Mouse (Mus musculus): ENCODE measurements around the gene Metap2.

The Metap2 gene

GRCm38 (mm10) chr10:93897043-93897646 is at the start of gene Metap2:
Gene Metap2, minus strand, starts transcription at chr10:93897093.
- in situ Hi-C loops (cut with MboI, MseI), result no loop called here

DNA sequence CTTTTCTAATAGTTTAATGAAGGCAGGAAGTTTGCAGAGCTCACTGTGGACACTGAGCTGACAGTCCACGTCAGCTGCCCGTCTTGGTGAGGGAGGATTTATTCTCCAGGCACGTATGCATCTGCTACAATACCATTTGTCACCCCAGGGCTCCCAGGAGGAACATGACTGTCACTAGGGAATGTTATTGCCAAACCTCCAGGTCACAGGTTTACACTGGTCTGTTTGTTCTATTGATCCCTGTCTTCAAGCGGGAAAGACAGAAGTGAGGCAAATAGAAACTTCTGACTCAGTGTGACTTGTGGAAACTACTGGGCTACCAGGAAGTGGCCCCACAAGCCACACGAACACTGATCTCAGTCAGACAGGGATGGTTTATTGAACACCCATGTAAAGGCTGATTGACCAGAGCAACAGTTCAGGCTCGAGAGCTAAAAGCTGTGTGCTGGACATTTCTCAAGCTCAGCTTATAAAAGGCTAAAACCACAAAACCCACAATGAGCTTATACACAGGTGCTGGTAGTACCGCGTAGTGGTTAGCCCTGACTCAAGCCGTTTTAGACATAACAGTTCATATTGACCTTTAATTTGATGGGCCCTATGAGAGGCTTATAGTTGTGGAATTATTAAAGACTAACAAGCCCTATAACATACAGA is 49.1 kb upstream of the Metap2 start:
- in situ Hi-C loops (cut with MboI, MseI), result no loop called here

DNA sequence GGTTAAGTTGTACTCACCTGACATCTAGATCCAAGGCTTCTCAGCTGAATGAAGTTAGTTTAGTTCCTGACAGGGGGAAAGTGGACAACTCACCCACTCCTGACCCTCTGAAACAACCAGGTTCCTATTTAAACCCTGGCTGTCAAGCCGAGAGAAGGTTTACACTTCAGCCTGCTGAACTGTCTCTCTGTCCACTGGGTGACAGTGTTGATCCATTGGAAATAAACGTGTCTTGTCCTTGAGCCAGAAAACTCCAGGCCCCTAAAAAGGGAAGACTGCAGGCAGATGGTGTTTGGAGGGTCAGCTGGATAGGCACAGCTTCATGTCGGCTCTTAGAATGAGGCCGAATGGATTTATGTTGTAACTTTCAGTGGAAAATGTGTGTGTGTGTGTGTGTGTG is 48.5 kb upstream of the Metap2 start:
- in situ Hi-C loops (cut with MboI, MseI), result no loop called here

- in situ Hi-C loops (cut with MboI, MseI), result no loop called here
Observed at GRCm38 (mm10) chr10:93944241-93944640, 47.3 kb upstream of the Metap2 start.

DNA sequence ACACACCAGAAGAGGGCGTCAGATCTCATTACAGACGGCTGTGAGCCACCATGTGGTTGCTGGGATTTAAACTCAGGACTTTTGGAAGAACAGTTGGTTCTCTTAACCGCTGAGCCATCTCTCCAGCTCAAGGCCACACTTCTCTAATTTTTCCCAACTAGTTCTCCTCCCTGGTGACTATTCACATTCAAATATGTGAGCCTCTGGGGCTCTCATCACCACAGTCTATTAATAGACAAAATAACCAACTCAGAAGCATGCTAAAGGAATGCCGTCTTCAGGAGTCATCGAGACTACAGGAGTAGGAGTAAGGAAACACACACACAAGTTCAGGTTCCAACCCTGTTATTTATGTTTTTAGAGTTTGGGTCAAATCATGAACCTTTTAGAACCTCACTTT is 43.4 kb upstream of the Metap2 start:
- in situ Hi-C loops (cut with MboI, MseI), result no loop called here

DNA sequence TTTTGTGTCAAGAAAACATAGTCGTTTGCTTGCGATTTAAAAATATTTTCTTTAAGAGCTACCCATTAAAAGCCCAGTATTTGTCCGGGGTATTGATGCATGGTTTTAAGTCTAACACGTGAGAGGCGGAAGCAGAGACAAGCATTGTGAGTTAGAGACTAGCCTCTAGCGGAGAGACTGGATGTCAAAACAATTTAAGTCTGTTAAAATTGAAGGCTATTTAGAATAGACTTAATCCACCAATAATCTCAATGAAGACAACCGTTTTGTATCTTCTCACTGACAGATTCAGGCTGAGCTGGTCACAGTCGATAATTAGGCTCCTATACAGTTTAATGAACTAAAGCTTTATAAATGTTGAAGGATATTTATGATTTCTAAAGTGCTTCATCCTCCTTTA is 42.8 kb upstream of the Metap2 start:
- in situ Hi-C loops (cut with MboI, MseI), result no loop called here

GRCm38 (mm10) chr10:93938844-93939271 is 42.0 kb upstream of the Metap2 start:
- in situ Hi-C loops (cut with MboI, MseI), result no loop called here

DNA sequence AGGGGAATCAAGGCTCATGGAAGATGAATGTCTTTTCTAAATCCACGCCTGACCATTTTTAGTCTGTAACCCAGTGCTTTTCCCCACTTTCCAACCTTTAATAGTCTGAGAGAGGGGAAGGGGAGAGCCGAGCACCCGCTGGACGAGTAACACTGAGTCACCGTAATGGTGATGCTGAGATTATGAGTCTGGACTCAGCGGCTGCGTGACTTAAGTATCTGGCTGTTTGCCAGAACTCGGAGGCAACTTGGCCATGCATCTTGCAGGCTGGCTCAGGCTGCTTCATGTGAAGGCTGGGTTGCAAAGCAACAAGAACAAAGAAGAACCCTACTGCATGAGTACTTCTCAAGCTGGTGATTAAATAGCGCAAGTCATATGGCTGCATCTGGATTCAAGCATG is 37.1 kb upstream of the Metap2 start:
- in situ Hi-C loops (cut with MboI, MseI), result no loop called here

GRCm38 (mm10) chr10:93932861-93933260 is 36.0 kb upstream of the Metap2 start:
- in situ Hi-C loops (cut with MboI, MseI), result no loop called here

DNA sequence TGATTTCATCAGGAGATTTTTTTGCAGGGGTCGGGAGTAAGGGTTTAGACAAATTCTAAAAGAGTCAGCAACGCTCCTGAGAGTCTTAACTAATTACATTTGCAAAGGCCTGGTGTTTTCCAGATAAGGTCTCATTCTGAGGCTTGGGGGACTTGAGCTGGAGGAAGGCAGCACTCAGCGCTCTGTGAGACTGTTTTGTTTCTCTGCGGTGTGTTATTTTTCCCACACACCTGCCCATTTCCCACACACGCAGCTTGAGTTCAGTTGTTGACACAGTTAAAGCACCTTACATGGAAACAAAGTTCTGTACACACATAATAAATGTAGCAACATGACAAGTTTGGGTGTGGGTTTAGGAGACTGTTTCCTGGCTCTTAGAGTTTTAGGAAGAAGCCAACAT is 35.1 kb upstream of the Metap2 start:
- in situ Hi-C loops (cut with MboI, MseI), result no loop called here

DNA sequence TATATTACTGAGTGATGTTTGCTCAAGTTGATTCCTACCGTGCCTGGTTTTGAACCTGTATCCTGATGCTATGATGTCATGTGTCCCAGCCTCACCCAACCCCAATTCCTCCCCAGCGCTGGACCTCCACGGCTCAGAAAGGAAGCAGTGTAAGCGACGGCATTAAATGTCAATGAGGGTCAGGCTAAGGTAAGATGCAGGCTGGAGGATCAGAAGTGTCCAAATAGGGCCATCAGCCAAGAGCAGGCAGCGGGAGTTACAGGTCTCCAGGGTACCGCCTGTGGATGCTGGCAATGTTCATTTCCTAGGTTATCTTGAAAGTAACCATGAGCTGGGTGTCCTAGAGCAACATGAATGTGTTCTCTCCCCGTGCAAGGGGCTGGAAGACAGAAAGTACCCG is 34.5 kb upstream of the Metap2 start:
- in situ Hi-C loops (cut with MboI, MseI), result no loop called here

GRCm38 (mm10) chr10:93930236-93930824 is 33.4 kb upstream of the Metap2 start:
- in situ Hi-C loops (cut with MboI, MseI), result no loop called here

- in situ Hi-C loops (cut with MboI, MseI), result no loop called here
Observed at GRCm38 (mm10) chr10:93924666-93925065, 27.8 kb upstream of the Metap2 start.

DNA sequence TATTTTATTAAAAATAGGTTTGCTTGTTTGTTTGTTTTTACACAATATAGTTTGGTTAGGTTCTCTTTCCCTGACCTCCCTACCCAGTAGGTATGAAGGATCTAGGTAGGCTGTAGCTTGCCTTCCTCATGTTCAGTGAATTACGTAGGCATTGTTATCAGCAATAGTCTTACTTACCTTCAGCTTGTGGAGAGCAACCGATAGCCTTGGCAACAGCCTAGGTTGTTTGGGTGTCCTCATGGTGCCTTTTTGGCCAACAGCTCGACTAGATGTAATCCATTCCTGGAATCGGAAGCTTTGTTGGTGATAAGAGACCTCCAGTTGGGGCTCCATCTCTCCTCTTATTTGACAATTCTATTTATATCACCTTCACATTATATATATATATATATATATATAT is 24.3 kb upstream of the Metap2 start:
- in situ Hi-C loops (cut with MboI, MseI), result no loop called here

- in situ Hi-C loops (cut with MboI, MseI), result no loop called here
Observed at GRCm38 (mm10) chr10:93919227-93919626, 22.3 kb upstream of the Metap2 start.

- in situ Hi-C loops (cut with MboI, MseI), result no loop called here
Observed at GRCm38 (mm10) chr10:93918701-93919100, 21.8 kb upstream of the Metap2 start.

- in situ Hi-C loops (cut with MboI, MseI), result no loop called here
Observed at GRCm38 (mm10) chr10:93918087-93918486, 21.2 kb upstream of the Metap2 start.

DNA sequence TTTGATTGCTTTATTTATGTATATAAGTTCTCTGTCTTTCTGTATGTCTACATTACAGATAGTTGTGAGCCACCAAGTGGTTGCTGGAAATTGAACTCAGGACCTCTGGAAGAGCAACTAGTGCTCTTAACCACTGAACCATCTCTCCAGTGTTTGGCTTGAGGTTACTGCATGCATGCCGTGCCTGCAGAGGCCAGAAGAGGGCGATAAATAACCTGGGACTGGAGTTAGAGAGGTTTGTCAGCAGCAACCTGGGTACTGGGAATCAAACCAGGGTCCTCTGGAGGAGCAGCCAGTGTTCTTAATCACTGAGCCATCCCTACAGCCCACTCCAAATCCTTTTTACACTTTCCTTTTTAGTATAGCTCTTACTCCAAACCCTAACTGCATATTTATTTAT is 19.9 kb upstream of the Metap2 start:
- in situ Hi-C loops (cut with MboI, MseI), result no loop called here

DNA sequence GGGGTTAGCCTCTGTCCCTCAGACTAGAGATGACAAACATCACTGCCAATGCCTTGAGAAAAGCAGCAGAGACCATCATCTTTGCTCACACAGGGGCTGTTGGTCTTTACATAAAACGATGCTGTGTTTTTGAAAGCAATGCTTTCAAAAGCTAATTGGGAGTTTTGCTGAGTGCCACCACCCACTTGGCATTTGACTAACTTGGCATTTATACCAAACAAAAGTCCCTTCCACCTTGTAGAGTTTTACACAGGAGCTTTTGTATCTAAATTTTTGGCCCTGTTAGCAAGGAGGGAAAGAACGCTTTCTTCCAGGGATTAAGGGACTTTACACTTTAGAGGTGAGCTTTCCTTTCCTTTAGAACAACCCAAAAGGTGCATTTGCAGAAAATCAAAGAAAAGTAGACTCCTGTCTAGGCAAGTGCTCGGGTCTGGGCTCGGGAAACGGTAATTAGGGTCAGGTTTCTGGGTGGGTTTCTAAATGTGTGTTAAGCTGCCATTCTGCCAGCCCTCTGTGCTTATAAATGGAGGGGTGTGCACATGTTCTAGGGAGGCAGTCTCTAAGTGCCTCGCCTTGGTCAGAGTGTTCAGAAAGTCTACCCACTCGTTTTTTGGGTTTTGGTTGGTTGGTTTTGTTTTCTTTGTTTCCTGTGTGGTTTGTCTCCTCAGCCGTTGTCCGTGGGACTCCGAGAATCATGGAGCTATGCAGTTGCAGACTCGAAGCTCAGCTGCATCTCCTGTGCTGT is 18.8 kb upstream of the Metap2 start:
- in situ Hi-C loops (cut with MboI, MseI), result no loop called here

DNA sequence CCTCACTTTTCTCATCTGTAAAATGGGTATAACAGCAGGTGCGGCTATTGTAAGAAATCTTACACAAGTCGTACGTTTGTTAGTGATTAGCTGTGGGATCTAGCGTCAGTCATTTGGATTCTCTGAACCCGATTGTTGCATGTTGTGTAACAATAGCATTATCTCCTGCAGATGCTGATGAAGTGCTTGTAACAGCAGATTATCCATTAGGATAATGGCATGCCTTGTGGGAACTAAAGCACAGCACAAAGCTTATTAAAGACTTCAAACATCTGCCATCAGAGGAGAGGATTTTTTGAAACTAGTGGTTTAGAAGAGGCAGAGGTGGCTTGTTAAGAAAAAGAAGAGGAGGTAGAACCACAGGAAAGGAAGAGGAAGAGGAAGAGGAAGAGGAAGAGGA is 16.6 kb upstream of the Metap2 start:
- in situ Hi-C loops (cut with MboI, MseI), result no loop called here

DNA sequence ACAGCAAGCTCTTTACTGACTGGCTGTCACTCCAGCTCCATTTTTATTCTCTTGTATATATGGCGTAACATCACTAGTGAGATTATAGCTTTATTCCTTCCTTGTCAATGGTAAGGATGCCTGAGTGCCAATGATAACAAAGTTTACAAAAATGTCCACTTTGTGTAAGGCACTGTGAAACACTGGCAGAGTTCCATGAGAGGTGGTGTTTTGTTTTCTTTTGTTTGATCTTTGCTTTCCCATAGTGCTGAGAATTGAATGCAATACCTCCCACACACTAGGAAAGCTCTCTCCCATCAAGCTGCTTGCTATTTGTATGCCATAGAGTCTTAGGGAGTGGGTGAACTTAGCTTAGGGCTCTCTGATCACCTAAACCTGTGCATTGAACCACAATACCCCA is 16.0 kb upstream of the Metap2 start:
- in situ Hi-C loops (cut with MboI, MseI), result no loop called here

- in situ Hi-C loops (cut with MboI, MseI), result no loop called here
Observed at GRCm38 (mm10) chr10:93912136-93912855, 15.4 kb upstream of the Metap2 start.

Measured in T-helper 1 cell (primary cell).